Mouse (Mus musculus) mesoderm, embryonic 11.5 days (tissue): Measurements from ENCODE around the gene Ccnq.
"Not testable (repeated sequence)": the region's sequence is repeated elsewhere in the genome, so short reads cannot be mapped to it uniquely, and the experiment has no call there.

Experiments
- DNase-seq: peaks from one replicate; pipeline ENCODE4 v3.0.0-alpha.2; 2012; ENCODE audit warnings: low read depth, low spot score

The Ccnq gene

GRCm38 (mm10) chr11:78762201-78762600 is 10.7 kb upstream of the Ccnq start:
- no peak for DNase-seq

- DNase-seq: no peak
Observed at GRCm38 (mm10) chr11:78761086-78761485, 9.6 kb upstream of the Ccnq start.

GRCm38 (mm10) chr11:78755299-78755698 is 3.8 kb upstream of the Ccnq start:
- no peak for DNase-seq

GRCm38 (mm10) chr11:78754177-78754576 is 2.6 kb upstream of the Ccnq start:
- DNase-seq: not testable (repeated sequence)

- DNase-seq: no peak
Observed at GRCm38 (mm10) chr11:78753183-78753582, 1.7 kb upstream of the Ccnq start.

GRCm38 (mm10) chr11:78751843-78752203 is 294 bp upstream of the Ccnq start:
- DNase-seq: no peak

- no peak for DNase-seq
Observed at GRCm38 (mm10) chr11:78746264-78746663, 5.3 kb downstream of the Ccnq start.

- no peak for DNase-seq
Observed at GRCm38 (mm10) chr11:78745475-78745874, 6.1 kb downstream of the Ccnq start.

GRCm38 (mm10) chr11:78742461-78742860 is 9.1 kb downstream of the Ccnq start:
- no peak for DNase-seq

GRCm38 (mm10) chr11:78741958-78742357 is 9.6 kb downstream of the Ccnq start:
- DNase-seq: no peak

- DNase-seq: no peak
Observed at GRCm38 (mm10) chr11:78739361-78739760, 12.2 kb downstream of the Ccnq start.

GRCm38 (mm10) chr11:78736877-78737408 is 14.6 kb downstream of the Ccnq start:
- no peak for DNase-seq

- DNase-seq: no peak
Observed at GRCm38 (mm10) chr11:78735168-78735567, 16.4 kb downstream of the Ccnq start.

- DNase-seq: no peak
Observed at GRCm38 (mm10) chr11:78732619-78733018, 18.9 kb downstream of the Ccnq start.

GRCm38 (mm10) chr11:78730902-78731301 is 20.6 kb downstream of the Ccnq start:
- peak; percentile 34 for DNase-seq

GRCm38 (mm10) chr11:78728041-78728440 is 23.5 kb downstream of the Ccnq start:
- DNase-seq: no peak

GRCm38 (mm10) chr11:78726366-78726765 is 25.2 kb downstream of the Ccnq start:
- DNase-seq: no peak

- no peak for DNase-seq
Observed at GRCm38 (mm10) chr11:78724792-78725191, 26.7 kb downstream of the Ccnq start.

- no peak for DNase-seq
Observed at GRCm38 (mm10) chr11:78721419-78721818, 30.1 kb downstream of the Ccnq start.

- no peak for DNase-seq
Observed at GRCm38 (mm10) chr11:78717655-78718054, 33.9 kb downstream of the Ccnq start.

GRCm38 (mm10) chr11:78708642-78709041 is 42.9 kb downstream of the Ccnq start:
- DNase-seq: no peak

GRCm38 (mm10) chr11:78706026-78706425 is 45.5 kb downstream of the Ccnq start:
- peak; percentile 32 for DNase-seq

GRCm38 (mm10) chr11:78703085-78703484 is 48.4 kb downstream of the Ccnq start:
- no peak for DNase-seq

GRCm38 (mm10) chr11:78702319-78702718 is 49.2 kb downstream of the Ccnq start:
- no peak for DNase-seq
